Mouse (Mus musculus): ENCODE results near the gene Gm21954.

Gene Gm21954

DNA sequence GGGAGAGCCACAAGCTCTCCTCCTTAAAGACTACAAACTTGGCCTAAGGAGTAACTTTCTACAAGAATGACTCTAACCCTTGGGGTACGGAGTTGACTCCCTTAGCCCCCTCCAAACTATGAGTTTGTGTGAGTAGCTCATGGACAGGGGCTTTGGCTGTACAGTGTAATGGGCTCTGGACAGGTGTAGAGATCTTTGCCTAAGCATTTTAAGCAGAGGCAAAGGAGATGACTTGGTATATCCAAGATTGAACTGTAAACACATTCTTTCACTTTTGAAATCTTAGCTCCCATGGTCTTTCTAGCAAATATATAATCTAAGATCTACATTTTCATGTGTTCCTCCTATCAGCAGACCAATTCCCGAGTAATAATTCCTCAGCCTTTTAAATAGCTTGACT lies at the start of gene Gm21954:
TSS of gene Gm21954 (minus strand) at position 101 of the 400 bp plus-strand sequence.
- no peak for DNase-seq (ENCODE audit: low spot score)

DNA sequence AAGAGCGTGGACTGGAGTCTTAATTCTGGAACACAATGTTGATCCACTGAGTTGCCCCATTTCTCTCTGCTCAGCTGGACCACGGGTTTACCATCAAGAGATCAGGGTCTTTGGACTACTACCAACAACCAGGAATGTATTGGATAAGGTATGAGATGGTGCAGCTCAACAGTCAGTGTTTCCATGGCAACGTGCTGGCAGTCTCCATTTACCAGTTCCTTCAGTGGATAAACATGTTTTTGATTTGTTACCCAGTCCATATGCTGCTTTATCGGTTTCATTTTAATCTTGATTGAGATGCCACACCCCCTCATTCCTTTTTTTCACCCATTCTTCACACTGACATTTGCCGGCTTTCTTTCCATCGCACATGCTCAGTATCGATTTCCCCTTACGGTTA lies 49.8 kb upstream of the Gm21954 start:
- DNase-seq (ENCODE audit: low spot score) = no peak

DNA sequence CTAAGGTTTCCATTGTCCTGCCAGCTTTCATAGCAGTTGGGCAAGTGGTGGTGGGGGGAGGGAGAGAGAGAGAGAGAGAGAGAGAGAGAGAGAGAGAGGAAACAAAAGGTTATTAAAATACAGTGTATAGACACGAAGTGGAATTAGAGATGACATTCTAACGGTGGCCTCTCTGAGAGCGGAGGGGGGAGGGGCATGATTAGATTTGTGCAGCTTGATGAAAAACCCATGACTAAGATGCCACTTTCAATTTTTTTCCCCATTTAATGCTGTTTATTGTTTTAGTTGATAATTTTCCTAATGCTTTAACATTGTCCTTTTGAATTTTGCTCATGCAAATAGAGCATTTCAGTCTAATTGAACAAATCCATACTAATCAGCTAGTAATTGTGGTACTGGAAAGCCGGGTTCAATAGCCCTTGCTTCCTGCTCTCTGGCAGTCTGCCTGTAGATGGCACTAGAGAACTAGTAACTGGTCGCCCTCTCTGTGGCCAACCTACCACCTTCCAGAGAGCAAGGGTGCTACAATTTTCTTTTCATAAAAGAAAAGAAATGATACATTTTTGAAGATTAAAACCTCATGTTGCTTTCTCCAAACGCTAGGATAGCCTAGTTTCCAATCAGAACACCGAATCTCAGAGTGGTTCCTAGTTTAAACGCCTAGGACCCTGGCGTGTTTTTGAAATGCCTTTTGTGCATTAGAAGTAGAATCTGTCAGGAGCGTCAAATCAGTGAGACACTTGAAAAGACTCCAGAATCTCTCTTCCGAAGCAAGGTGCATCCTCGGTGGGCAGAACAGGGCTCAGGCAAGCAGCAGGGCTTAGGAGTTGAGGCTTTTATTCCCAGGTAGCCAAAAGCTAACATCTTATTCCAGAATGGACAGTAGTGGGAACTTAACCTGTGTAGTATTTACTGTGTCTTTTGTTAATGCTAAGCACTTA lies 48.5 kb upstream of the Gm21954 start:
- DNase-seq (ENCODE audit: low spot score) = peak; percentile 25

DNA sequence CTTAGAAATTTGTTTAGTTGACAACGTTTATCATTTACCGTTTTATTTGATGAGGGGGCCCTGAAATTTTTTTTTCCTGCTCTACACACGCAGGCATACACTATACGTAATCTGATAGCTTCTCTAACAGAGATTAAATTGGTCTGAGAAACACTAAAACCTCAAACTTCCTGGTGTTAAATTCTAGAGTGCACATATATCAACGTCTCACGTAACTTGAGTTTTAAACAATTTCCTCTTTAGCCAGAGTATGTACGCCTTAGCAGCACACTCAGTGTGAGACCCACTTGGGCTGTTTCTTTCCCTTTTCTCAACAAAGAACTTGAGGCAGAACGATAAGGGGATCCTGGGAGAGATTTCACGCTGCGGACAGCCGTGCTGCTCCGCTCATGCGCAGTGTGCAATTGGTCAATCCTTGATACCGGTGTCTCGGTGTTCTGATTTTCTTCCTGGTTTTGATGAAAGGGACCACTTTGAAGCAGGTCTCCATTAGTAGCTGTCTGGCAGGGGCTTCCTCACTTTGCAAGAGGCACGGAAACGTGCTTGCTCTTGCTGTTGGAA lies 45.5 kb upstream of the Gm21954 start:
- DNase-seq (ENCODE audit: low spot score) = no peak

DNA sequence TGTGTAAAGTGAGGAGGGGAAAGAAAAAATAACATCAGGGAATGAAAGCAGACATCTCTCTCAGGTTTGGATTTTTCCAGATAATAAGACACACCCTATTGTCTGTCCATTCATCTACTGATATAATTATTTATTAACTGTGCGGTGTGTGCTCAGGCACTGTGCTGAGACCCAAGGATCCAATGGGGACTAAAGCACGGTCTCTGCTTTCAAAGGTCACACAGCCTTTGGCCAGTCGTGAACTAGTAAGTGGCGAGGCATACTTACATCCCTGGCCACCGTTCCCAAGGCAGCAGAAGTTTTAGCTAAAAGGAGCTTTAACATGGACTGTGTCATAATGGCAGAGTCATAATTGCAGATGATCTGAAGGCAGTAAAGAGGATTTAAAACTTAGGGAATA lies 44.0 kb upstream of the Gm21954 start:
- no peak for DNase-seq (ENCODE audit: low spot score)

DNA sequence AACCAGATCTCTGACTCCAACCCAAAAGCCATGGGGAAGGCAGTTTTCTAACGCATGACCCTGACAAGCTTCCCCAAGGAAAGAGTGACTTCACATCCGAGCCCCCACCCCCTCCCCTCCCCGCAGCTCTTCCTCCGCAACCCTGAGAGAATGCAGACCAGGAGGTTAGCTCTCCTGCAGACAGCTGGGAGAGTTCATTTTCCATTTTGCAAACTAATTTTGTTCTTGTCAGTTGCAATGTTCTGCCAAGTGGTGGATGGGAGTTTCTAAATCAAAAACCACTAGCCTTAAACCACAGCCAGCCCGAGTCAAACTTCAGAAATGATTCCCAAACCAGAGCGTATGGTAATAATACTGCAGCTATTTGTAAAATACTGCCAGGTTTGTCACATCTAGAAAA lies 39.6 kb upstream of the Gm21954 start:
- DNase-seq (ENCODE audit: low spot score) = no peak

DNA sequence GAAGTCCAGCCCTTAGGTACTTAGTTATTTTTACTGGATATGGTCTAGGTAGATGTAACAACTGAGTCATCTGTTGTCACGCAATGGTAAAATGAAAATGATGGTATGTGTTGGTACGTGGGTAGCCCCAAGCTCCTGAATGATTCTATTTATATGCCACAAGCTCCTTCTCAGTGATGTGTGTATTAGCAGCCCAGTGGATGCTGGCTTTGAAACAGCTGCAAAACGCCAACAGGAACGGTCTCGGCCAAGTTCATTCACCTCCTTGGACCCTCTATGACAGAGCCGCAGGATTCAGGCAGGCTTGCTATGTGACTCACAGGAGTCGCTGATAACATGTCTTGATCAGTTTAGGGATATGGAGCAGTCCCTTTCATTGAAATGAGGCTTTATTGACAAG lies 38.2 kb upstream of the Gm21954 start:
- no peak for DNase-seq (ENCODE audit: low spot score)

DNA sequence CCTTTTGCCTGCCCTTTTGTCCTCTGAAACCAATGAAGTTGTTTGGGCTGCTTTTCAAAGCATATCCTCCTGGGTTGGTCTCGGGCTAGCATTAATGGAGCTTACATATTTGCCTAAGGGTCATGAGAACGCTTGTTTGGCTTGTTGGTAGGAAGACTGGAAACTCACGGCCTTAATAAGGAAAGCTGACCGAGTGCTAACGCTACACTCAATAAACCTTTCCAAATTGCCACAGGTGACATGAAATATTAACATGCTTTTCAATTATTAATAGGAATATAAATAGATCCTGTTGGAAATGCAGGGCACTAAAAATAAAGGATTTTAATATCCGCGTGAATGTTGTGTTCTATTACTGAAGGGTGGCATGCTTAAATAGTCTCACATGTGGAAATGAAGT lies 27.3 kb upstream of the Gm21954 start:
- DNase-seq (ENCODE audit: low spot score) = no peak

DNA sequence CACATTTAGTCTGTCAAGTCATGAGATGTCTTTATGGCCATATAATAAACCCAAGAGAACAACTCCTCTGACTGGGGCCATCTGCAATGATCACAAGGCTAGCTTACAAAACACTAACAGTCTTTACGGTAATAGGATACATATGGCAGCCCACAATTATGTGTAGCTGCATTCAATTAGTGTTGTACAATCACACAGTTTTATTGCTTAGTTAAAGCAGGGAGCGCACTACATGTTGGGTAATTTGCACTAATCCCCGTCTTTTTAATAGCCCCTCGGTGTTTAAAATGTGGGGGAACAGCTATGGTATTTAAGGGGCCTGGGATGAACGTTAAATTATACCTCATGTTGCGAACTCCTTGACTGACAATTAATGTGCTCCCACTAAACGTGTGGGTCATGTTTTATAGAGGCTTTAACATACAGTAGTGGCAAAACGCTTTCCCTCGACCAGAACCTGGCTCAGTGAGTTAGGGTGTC lies 24.5 kb upstream of the Gm21954 start:
- no peak for DNase-seq (ENCODE audit: low spot score)

DNA sequence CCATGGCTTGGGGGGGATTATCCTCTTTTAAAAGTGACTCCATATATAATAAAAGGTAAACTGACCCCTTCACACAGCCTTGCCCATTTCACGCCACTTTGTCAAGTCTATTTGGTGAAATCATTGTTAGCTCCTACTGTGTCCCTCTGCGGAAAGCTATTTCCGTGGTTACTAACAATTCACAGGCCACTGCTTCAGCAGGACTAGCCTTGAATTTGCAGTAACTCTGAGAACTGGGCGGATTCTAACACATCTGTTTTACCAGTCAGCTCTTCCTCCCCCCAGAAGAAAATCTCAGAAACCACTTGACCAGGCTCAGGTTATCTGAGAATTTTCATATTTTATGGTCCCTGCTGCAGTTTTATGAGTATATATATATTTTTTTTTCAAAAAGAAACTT lies 23.9 kb upstream of the Gm21954 start:
- DNase-seq (ENCODE audit: low spot score) = no peak

DNA sequence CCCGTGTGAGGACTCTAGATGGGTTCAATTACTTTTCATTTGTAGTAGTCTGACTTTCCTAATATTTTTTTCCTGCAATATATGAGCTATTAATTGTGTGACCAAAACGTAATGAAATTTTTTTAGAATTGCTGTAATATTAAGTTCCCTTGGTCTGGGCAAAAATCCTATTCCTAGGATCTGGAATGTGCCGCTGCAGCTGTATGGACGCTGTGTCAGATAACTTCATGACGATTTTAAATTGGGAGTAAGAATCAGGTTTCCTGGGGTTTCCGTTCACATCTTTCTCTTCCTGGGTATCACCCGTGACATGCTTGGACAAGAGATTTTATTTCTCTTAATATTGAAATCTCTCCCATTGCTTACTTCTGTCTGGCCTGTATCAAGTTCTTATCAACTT lies 23.2 kb upstream of the Gm21954 start:
- no peak for DNase-seq (ENCODE audit: low spot score)

DNA sequence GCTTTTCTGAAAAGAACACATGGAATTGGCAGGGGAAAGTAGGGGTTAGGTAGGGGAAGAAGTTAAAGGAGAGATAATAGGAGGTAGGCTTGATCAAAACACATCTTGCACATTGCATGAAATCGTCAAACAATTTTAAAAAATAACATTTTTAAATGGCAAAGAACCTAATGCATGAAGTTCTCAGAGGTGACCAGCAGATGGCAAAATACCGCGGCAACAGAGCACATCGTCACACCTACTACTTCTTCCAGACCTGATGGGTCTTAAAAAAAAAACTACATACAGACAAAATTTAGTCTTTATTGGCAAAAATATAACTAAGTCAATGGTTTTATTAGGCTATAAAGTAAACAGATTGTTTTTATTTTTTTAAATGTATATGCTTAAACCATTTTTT lies 22.3 kb upstream of the Gm21954 start:
- no peak for DNase-seq (ENCODE audit: low spot score)

DNA sequence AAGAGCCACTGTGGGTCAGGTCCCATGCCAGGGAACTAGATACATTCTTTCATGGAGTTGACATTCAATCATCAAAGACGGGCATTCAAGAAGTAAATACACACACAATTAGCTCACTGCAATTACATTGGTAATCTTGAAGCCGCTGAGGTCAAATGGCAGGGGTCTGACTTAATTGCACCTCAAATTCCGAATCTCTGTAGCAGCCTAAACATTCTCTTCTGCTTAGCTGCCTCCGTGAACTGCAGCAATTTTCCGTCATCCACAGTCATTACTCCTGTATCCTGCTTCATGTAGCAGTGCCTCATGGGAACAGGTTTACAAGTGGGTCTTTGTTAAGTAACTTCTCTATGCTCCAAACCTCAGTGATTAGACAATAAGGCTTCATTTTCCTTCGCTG lies 20.0 kb upstream of the Gm21954 start:
- no peak for DNase-seq (ENCODE audit: low spot score)

DNA sequence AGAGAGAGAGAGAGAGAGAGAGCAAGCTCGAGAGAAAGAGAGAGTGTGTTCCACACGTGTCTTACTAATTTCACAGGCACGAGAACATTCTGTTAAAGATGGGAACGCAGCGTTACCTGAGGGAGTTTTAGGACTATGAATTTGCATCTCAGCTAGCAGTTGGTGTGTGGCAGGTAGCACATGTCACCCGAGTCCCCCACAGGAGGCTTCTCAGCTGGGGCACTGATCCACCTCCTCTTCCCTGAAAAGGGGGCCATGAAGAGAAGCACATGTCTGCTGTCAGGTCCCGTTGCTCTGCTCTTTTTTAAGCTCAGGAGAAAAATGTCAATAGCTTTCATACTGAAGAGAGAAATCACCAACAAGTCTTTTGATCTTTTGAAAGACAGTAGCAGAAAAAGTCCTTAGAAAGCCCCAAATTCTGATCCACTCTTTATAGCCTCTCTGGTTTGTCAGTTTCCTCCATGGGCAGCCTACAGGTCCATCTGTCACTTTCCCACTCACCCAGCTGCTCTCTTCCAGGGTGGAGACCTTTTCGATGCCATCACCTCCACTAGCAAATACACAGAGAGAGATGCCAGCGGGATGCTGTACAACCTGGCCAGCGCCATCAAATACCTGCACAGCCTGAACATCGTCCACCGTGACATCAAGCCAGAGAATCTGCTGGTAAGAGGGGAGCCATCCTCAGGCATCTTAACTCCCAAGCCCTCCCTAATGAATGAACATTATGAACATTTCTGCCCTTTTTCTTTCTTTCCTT lies 17.4 kb upstream of the Gm21954 start:
- DNase-seq (ENCODE audit: low spot score) = no peak

DNA sequence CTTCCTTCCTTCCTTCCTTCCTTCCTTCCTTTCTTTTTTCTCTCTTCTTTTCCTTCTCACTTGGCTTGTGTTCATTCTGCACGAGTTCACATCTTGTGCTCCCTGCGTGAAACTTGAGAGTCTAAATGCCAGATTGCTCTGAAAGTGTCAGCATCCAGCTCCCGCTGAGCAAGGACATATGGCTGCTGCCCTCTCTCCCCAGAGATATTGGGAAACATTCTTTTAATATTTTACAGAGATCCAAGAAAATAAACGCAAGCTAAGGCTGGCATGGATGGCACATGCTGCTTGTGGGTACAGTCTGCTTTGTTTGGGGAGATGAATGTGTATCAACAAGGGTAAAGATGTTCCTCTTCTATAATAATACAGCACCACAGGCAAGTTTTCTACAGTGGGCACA lies 11.3 kb upstream of the Gm21954 start:
- no peak for DNase-seq (ENCODE audit: low spot score)

DNA sequence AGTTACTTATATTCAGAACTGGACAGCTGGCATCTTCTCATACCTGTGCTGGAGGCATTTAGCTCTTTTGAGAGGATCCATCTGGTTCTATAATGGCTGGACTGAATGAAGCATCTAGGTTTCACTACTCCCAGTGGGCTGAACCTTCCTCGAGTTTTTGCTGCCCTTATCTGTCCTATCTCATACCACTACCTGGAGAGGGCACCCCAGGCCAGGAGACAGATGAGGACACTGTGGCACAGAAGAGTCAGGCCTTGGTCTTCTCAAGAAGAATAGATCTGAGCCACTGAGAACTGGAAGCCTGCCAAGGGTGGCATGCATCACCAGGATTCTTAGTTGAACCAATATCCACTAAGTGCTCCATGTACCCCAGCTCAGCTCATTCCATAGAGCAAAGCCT lies 9.1 kb upstream of the Gm21954 start:
- no peak for DNase-seq (ENCODE audit: low spot score)

DNA sequence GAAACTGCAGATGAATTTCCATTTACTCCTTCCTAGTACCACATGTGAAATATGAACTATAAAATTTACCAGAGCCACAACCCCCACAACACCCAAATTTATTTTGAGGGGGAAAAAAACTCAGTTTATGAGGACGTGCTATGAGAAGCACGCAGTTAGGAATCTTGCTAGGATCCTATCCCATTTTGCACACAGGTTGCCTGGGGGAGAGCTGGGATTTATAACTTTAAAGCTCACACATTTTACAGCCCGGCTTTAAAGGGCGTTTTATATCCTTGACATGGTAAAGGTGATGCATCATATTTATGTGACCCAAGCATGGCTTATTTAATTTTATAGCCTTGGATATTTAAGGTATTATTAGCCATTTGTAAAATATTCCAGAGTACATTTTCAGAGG lies 7.3 kb upstream of the Gm21954 start:
- DNase-seq (ENCODE audit: low spot score) = no peak

DNA sequence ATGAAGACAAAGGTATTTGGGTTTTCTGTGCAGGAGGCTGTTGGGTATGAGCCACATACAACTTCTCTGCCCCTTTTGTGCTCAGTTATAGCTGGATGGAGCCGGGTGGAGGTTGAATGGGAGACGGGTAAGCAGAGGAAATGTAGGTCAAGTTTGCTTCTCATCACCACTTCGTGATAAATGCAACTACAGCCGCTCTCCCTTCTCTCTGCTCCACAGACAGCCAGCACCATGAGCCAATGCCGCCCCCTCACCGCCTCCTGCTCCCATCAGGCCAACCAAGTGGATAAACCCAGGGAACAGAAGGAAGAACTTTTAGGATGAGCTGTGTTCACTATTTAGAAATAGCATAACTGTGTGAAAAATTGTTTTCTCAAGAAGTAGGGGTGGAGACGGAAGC lies 4.7 kb upstream of the Gm21954 start:
- no peak for DNase-seq (ENCODE audit: low spot score)

DNA sequence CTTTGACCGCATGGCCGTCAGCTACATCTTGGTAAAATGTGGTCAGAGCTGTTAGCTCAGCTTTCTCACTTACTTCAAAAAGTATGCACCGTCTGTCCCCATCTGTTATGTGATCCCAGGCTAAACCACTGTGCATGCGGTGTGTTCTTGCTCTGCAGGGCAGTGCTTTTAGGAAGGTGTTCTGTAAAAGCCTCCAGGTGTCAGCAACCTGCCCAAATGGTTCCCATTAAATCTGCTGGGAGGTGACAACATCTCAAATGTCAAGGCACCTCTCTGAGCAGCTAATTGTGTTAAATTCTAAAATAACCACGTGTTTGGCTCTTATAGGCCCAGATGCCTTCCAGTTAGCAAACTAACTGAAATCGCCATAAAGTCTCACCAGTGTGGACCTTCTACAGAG lies 1.1 kb upstream of the Gm21954 start:
- DNase-seq (ENCODE audit: low spot score) = no peak

DNA sequence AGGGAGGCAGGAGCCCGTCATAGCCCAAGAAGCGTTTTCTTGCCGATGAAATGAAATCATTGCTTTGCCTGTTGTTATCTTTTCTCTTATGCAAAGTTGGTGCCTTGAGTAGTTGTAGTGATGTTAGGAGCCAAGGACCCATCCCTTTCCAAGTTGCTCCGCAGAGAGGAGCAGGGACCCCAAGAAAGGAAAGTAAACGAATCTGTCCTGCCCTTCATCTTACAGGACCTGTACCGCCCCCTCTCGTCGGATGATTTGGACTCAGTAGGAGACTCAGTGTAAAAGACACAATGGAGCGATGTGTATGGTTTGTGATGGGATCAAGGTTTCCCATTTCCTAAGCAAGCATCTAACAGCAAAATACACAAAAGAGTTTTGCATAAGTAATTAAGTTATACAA lies 5.7 kb downstream of the Gm21954 start:
- no peak for DNase-seq (ENCODE audit: low spot score)

DNA sequence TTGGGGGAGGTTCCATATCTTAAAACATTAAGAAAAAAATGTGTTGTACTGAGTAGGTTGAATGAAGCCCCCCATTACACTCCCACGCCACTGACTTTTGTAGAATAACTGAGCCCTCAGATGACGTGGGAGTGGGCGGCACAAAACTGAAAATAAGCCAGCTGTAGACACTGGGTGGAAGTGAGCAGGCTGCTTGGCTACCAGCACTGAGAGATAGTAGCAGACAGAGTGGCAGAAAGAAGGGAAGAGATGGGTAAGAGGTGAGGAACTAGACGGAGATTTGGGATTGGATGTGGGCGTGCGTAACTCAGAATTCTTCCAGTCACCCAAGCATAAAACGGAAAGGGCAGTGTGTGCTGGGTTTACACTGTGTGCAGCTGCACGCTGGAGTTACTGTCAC lies 6.2 kb downstream of the Gm21954 start:
- no peak for DNase-seq (ENCODE audit: low spot score)

DNA sequence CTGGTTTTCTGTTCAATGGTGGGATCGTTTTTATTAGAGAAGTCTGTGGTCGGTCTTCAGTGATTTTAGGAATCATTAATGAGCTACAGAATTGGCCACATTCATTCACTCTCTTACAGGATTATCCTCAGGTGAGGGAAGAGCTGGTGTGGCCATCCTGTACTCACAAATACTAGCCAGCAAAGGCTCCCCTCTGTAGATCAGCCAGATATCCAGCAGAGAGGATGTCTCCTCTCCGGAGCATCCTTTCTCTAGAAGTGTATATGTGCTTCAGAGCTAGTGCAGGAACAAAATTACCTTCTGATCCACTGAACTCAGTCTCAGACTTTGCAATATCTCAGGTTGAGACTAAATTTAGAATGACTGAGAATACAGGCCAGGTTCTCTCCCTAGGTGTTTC lies 7.8 kb downstream of the Gm21954 start:
- DNase-seq (ENCODE audit: low spot score) = no peak

All from c-Kit-positive CD71-positive TER-119-positive erythroid progenitor cells, embryonic 14.5 days (primary cell).